Mouse (Mus musculus): Measurements from ENCODE around the gene Evx2.

DNA sequence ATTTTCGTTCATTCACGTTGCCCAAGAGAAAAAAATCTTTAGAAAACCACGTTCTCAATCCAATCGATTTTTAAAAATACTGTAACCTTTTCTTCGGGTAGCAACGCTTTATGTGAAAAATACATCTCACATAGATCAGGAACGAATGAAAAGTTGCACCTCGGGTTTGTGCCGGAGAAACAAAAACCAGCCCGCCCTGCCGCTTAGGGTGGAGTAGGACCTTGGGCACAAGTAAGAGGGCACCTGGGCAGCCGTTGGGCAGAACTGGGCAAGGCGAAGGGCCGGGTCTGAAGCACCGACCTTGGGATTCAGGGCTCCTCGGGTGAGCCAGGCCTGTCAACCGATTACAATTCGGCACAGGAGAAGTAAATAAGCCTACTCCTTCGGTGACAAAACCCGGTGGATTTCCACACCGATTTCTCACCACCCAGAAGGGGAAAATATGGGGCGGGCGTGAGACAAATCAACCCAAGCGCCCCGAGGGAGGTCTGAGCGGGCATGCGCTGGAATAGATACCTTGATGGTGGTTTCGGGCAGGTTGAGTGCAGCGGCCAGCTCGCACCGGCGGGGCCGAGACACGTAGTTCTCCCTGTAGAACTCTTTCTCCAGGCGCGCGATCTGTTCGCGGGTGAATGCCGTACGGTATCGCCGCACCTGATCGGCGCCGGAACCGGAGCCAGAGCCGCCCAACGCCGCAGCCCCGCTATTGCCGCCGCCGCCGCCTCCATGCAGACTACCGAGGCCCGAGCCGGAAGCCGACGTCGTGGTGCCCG, 1.9 kb downstream of the Evx2 start:
- TF ChIP-seq POLR2A (IDR thresholded peaks at IDR 0.05; ENCODE audit: control insufficient read depth, low read depth, low read length): no peak
- TF ChIP-seq CTCF (IDR thresholded peaks at IDR 0.05; ENCODE audit: control insufficient read depth, insufficient read depth, insufficient replicate concordance, low read depth, low read length): no peak

Measured in testis, adult 2 months (tissue).